Mouse (Mus musculus) gastrocnemius, postnatal 10 days (tissue): ENCODE measurements around the gene Stk32b. TPM values are rescaled to one million over a fixed set of nuclear protein-coding genes. Genes with fewer than 3 reads are reported as not detected.

Experiments used
- DNase-seq: peaks from one replicate; pipeline ENCODE4 v3.0.0; 2021; ENCODE audit warnings: mixed read lengths
- total RNA-seq, 2 experiments: library from RNA; stranded (reverse); gene quantifications; 2 replicates each; pipeline ENCODE4 v1.2.3; 2021

The Stk32b gene
- total RNA-seq, 2 experiments from 2014 or later = 0.14 to 0.16 TPM

GRCm38 (mm10) chr5:37659177-37659576 is 57.8 kb downstream of the Stk32b start:
- no peak for DNase-seq

DNA sequence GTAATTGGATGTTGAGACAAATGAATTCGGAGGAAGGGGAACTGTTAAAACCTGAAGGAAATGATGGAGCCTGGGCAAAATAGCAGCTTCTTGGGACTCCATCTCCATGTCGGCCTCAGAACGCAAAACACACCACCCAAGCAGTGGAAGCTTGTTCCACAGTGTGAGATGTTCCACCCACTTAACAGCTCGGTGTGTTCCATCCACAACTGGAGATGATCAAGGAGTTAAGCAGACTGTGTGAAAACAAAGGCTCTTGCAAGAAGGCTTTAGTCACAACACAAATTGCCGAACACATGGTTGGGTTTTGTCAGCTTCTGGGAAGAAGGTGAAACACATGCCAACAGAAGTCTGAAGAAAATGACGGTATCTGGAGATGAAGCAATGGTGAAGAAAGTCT is 59.2 kb downstream of the Stk32b start:
- DNase-seq = no peak

- no peak for DNase-seq
These were observed 61.8 kb downstream of the Stk32b start for GRCm38 (mm10) chr5:37655208-37655607.

- DNase-seq = no peak
These were observed 66.2 kb downstream of the Stk32b start for GRCm38 (mm10) chr5:37650681-37651211.

GRCm38 (mm10) chr5:37650089-37650601 is 66.8 kb downstream of the Stk32b start:
- no peak for DNase-seq

DNA sequence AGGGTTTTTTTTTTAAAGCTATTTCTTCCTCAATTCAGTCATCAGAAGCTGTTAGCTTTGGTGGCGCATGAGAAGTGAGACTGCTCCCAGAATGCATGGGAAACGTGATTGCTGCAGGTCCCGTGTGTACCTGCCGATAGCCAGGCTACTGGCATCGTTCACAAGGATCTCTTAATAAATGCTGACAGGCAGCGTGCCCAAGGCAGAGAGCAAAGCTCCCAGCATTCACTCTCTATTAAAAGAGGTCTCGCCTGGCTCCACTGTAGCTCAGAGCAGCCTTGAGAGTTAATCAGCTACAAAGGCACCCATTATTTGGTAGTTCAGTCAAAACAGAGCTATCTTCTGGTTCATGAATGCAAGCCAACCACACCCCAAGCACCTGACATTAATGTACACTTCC is 72.9 kb downstream of the Stk32b start:
- no peak for DNase-seq

GRCm38 (mm10) chr5:37642486-37642885 is 74.5 kb downstream of the Stk32b start:
- DNase-seq = no peak

GRCm38 (mm10) chr5:37634791-37635190 is 82.2 kb downstream of the Stk32b start:
- DNase-seq = no peak

GRCm38 (mm10) chr5:37627437-37628163 is 89.4 kb downstream of the Stk32b start:
- no peak for DNase-seq

DNA sequence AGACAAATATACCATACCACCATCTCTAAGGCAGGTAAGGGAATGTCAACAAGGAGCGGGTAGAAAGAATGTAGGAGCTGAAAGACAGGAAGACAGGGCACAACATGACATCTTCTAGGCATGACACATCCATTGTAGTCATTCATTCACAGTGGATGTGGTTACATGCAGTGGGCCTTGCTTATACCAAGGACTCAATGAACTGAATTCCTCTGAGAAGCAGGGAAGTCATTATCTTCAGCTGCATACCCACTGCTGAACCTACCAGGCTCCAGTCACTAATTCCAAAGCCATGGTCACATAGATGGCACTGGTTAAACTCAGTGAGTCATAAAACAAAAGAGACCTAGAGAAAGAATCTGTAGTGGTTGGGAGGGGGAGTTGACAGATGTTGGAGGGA is 105.1 kb downstream of the Stk32b start:
- DNase-seq = no peak

DNA sequence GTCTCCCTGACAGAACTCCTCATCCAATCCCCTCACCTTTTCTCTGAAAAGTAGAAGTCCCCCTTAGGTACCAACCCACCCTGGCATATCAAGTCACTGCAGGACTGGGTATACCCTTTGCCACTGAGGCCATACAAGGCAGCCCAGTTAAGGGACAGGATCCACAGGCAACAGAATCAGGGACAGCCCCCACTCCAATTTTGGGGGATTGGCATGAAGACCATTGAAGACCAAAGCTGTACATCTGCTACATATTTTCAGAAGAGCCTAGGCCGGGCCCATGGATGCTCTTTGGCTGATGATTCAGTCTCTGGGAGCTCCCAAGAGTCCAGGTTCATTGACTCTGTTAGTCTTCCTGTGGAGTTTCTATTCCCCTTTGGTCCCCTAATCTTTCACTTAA is 117.4 kb downstream of the Stk32b start:
- DNase-seq = no peak

DNA sequence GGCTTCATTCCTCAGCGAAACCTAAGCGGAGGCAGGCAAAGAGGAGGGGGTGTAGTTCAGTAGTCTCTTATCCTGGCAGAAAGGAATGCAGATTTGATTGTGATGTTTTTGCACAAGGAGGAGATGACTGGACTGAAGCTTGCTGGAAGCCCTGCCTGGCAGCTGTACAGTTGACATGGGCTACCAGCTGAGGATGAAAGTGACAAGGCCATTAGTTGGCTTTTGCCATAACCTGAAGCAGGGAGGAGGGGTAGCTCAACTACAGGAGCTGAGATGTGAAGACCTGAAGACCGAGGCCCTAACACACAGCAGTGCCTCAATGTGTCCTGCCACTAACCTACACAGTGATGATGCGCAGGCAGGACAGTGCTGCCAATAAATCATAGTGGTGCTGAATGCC is 118.7 kb downstream of the Stk32b start:
- no peak for DNase-seq

GRCm38 (mm10) chr5:37592411-37592810 is 124.6 kb downstream of the Stk32b start:
- no peak for DNase-seq

DNA sequence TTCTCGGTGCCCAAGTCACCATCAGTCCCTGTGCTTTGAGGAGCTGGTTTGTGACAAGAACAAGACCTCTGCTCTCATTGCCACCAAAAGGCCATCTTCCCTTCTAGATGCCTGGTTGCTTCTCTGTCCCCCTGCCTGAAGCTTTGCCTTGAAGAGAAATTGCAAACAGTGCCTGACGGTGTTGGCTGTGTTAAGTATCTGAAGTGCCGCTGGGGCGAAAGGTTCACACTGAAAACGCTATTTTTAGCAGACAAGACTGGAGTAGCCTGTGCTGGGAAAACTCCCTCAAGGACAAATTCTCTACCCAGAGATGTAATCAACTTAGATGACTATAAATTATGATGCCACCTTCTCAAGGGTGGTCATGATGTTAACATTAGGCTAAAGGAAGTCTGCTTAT is 129.1 kb downstream of the Stk32b start:
- no peak for DNase-seq

- no peak for DNase-seq
These were observed 130.9 kb downstream of the Stk32b start for GRCm38 (mm10) chr5:37586071-37586470.

- DNase-seq = no peak
These were observed 141.5 kb downstream of the Stk32b start for GRCm38 (mm10) chr5:37575427-37575826.

- no peak for DNase-seq
These were observed 159.6 kb downstream of the Stk32b start for GRCm38 (mm10) chr5:37557274-37557815.

GRCm38 (mm10) chr5:37554231-37554630 is 162.7 kb downstream of the Stk32b start:
- no peak for DNase-seq

DNA sequence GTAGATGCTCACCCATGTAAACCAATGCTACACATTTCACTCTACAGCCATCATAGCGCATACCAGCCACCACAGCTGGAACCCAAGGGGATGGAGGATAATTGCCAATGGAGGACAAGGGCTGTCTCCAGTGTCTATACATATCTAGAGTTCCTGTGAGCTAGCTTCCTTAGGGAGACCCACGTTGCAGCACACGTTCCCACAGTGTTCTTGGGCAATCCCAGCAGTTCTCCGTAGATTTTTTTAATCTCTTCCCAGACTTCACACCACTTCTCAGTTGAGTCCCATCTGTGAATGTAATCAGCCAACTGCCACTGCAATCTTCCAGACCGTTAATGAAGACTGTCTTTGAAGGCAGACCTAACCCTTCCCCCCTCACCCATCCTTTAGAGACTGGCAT is 165.3 kb downstream of the Stk32b start:
- DNase-seq = no peak

- DNase-seq = no peak
These were observed 181.2 kb downstream of the Stk32b start for GRCm38 (mm10) chr5:37535726-37536293.

DNA sequence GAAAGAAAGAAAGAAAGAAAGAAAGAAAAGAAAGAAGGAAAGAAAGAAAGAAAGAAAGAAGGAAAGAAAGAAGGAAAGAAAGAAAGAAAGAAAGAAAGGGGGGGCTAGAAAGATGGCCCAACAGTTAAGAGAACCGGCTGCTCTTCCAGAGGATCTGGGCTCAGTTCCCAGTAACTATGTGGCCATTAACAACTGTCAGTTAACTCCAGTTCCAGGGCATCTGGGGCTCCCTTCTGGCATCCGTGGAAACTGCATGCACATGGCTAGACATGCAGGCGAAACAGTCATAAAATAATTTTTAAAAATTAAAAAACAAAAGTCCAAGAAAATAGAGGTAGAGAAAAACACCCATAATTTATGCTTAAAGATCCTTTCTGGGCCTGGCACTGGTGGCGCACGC is 181.7 kb downstream of the Stk32b start:
- no peak for DNase-seq

DNA sequence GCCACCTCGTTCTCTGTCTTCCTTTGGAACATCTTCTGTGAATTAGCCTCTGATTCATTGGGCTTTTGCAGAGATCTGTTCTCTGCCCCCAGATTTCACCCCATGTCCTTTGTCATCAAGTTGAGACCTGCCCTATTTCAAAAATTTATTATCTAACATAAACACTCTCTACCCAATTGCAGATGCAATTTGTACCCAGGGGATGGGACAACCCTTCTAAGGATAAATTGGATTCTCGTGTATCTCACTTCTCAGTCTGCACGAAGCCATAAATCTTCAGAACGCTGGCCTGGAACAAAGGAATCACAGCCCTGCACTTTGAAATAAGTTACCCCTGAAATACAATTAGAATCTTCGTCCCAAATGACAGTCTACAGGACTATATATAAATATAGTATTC is 191.6 kb downstream of the Stk32b start:
- no peak for DNase-seq

DNA sequence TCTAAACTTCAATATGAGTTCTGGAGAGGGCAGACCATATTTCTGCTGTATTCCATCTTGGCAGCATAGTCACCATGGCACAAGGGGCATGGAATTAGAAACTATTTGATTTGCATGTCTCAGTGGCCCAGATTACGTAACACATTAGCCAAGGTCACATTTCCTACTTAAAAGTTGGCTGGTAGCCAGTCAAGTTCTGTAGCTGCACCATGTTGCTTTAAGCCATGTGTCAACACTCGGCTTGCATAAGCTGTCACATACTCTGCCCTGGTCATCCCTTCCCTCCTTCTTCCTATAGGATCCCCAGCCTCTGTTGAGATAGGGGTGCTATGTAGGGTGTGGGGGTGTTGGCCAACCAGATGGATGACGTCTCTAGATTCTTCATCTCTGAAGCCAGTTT is 196.5 kb downstream of the Stk32b start:
- DNase-seq = no peak

- DNase-seq = no peak
These were observed 204.5 kb downstream of the Stk32b start for GRCm38 (mm10) chr5:37512479-37512878.
